Mouse (Mus musculus): ENCODE measurements around the gene Tgfb1i1. TPM values are rescaled to one million over a fixed set of nuclear protein-coding genes. Genes with fewer than 3 reads are reported as not detected.

Tgfb1i1 gene
- total and polyA plus RNA-seq, 2 experiments = 0.65 to 2.0 TPM

DNA sequence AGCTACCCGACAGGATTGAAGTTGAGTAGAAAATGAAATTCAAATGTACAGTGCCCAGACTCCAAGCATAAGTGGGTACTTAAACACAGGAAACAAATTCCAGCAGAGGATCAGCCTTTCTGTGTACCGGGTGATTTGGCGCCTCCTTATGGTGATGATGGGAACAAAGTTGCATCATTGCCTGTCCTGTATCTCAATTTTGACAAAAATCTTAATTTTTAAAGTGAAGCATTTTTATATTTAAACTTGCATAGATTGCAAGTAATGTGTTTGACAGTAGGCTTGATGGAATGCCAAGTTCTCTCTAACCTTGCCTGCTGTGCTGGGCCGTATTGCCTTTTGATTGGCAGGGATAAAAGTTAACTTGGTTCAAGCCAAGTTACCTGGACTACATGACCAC lies 7.6 kb upstream of the Tgfb1i1 start:
- no peak overlapping the region for H3K27ac ChIP-seq (replicated peaks; ENCODE audit: insufficient read depth, low read depth, low read length)
- H3K4me3 ChIP-seq (ENCODE audit: insufficient read depth, low read depth, low read length) = no peak overlapping the region
- no peaks in the 10 kb centered on the region for H3K79me2 ChIP-seq (ENCODE audit: control insufficient read depth, insufficient read depth, low read length)
- DNase-seq (ENCODE audit: extremely low read depth, low read depth, low spot score) = peak; percentile 28
- WGBS = 14% methylated on average over 4 of the region's 4 CpGs
- no peaks in the 10 kb centered on the region for H3K27me3 ChIP-seq (ENCODE audit: control insufficient read depth, insufficient read depth, low read length)
- no peaks in the 10 kb centered on the region for H3K36me3 ChIP-seq (ENCODE audit: control insufficient read depth, insufficient read depth, low read length)
- no peak for TF ChIP-seq POLR2A (IDR thresholded peaks at IDR 0.05; ENCODE audit: extremely low read depth, insufficient read depth, low read length)
- H3K9ac ChIP-seq (ENCODE audit: low read depth, low read length) = no peak overlapping the region
- H3K4me1 ChIP-seq (ENCODE audit: control insufficient read depth, insufficient read depth, low read length) = peaks cover 19% of the 10 kb centered on the region

DNA sequence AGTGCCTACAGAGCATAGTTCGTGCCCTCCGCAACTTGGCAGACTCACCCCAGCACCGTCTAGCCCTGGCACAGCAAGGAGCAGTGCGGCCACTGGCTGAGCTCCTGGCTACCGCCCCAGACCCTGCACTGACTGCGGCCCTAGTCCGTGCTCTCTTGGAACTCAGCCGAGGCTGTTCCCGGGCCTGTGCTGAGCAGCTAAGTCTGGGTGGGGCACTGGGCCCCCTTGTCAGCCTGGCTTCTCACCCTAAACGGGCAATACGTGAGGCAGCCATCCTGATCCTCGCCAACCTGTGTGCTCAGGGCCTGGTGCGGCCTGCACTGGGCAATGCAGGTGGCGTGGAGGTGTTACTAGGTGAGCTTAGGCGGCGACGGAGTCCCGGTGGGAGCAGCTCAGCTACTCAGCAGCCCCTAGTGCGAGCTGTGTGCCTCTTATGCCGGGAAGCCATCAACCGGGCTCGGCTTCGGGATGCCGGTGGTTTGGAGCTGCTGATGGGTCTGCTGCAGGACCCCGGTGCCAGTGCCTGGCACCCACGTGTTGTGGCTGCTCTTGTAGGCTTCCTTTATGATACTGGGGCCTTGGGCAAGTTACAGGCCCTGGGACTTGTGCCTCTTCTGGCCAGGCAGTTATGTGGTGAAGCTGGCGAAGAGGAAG lies 6.4 kb upstream of the Tgfb1i1 start:
- no peak for DNase-seq (ENCODE audit: extremely low read depth, low read depth, low spot score)
- no peak overlapping the region for H3K27ac ChIP-seq (replicated peaks; ENCODE audit: insufficient read depth, low read depth, low read length)
- no peak for TF ChIP-seq POLR2A (IDR thresholded peaks at IDR 0.05; ENCODE audit: extremely low read depth, insufficient read depth, low read length)
- TF ChIP-seq CTCF (IDR thresholded peaks at IDR 0.05; ENCODE audit: low read depth, low read length) = no peak
- no peaks in the 10 kb centered on the region for H3K27me3 ChIP-seq (ENCODE audit: control insufficient read depth, insufficient read depth, low read length)
- no peak overlapping the region for H3K9ac ChIP-seq (ENCODE audit: low read depth, low read length)
- no peaks in the 10 kb centered on the region for H3K79me2 ChIP-seq (ENCODE audit: control insufficient read depth, insufficient read depth, low read length)
- 93% methylated on average over 27 of the region's 27 CpGs for whole genome bisulfite sequencing
- no peak overlapping the region for H3K4me3 ChIP-seq (ENCODE audit: insufficient read depth, low read depth, low read length)
- H3K36me3 ChIP-seq (ENCODE audit: control insufficient read depth, insufficient read depth, low read length) = peaks cover 3% of the 10 kb centered on the region; the same call in 1 of the 2 replicates
- peaks cover 16% of the 10 kb centered on the region for H3K4me1 ChIP-seq (ENCODE audit: control insufficient read depth, insufficient read depth, low read length)

DNA sequence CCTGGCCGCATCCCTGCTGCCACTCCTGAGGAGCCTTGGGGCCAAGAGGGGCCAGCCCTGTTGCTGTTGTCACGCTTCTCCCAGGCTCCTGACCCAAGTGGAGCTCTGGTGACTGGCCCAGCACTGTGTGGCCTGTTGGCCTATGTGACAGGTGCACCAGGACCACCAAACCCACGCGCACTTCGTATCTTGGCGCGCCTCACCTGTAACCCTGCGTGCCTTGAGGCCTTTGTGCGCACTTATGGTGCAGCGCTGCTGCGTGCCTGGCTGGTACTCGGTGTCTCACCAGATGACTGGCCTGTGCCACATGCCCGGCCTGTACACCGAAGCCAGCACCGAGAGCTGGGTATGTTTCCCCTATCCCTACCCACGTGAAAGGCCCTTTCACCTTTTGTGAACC lies 4.3 kb upstream of the Tgfb1i1 start:
- Histone ChIP-seq H3K27me3 (ENCODE audit: control insufficient read depth, insufficient read depth, low read length) (no peaks in the 10 kb centered on the region), H3K27ac (replicated peaks; ENCODE audit: insufficient read depth, low read depth, low read length) (no peak overlapping the region), H3K4me1 (ENCODE audit: control insufficient read depth, insufficient read depth, low read length) (peaks cover 2% of the 10 kb centered on the region; the same call in 1 of the 2 replicates), H3K36me3 (ENCODE audit: control insufficient read depth, insufficient read depth, low read length) (peaks cover 3% of the 10 kb centered on the region; the same call in 1 of the 2 replicates), H3K79me2 (ENCODE audit: control insufficient read depth, insufficient read depth, low read length) (no peaks in the 10 kb centered on the region), H3K4me3 (ENCODE audit: insufficient read depth, low read depth, low read length) (no peak overlapping the region), H3K9ac (ENCODE audit: low read depth, low read length) (no peak overlapping the region)
- no peak for DNase-seq (ENCODE audit: extremely low read depth, low read depth, low spot score)
- WGBS = 96% methylated on average over 16 of the region's 16 CpGs
- TF ChIP-seq POLR2A (IDR thresholded peaks at IDR 0.05; ENCODE audit: extremely low read depth, insufficient read depth, low read length) (no peak), CTCF (IDR thresholded peaks at IDR 0.05; ENCODE audit: low read depth, low read length) (no peak)

DNA sequence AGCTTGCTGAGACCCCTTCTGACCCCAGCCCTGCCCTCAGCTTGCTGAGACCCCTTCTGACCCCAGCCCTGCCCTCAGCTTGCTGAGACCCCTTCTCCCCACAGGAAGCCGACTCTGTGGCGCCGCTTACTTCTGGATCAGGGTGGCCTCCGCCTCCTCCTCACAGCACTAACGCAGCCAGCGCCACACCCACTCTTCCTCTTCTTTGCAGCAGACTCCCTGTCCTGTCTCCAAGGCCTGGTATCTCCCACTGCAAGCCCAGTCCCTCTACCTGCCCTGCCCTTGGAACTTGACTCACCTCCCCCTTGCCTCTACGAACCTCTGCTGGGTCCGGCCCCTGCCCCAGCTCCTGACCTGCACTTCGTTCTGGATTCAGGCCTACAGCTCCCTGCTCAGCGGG lies 2.7 kb upstream of the Tgfb1i1 start:
- DNase-seq (ENCODE audit: extremely low read depth, low read depth, low spot score) = no peak
- no peaks in the 10 kb centered on the region for H3K27me3 ChIP-seq (ENCODE audit: control insufficient read depth, insufficient read depth, low read length)
- H3K4me1 ChIP-seq (ENCODE audit: control insufficient read depth, insufficient read depth, low read length) = no peaks in the 10 kb centered on the region
- TF ChIP-seq CTCF (IDR thresholded peaks at IDR 0.05; ENCODE audit: low read depth, low read length) (no peak), POLR2A (IDR thresholded peaks at IDR 0.05; ENCODE audit: extremely low read depth, insufficient read depth, low read length) (no peak)
- peak overlapping the region; percentile 54 for H3K9ac ChIP-seq (ENCODE audit: low read depth, low read length)
- H3K79me2 ChIP-seq (ENCODE audit: control insufficient read depth, insufficient read depth, low read length) = no peaks in the 10 kb centered on the region
- H3K4me3 ChIP-seq (ENCODE audit: insufficient read depth, low read depth, low read length) = peak overlapping the region; percentile 51; the same call in 1 of the 2 replicates
- 80% methylated on average over 10 of the region's 10 CpGs for WGBS
- H3K27ac ChIP-seq (replicated peaks; ENCODE audit: insufficient read depth, low read depth, low read length) = peak overlapping the region; percentile 27; the same call in 1 of the 2 replicates
- peaks cover 3% of the 10 kb centered on the region; the same call in 1 of the 2 replicates for H3K36me3 ChIP-seq (ENCODE audit: control insufficient read depth, insufficient read depth, low read length)

DNA sequence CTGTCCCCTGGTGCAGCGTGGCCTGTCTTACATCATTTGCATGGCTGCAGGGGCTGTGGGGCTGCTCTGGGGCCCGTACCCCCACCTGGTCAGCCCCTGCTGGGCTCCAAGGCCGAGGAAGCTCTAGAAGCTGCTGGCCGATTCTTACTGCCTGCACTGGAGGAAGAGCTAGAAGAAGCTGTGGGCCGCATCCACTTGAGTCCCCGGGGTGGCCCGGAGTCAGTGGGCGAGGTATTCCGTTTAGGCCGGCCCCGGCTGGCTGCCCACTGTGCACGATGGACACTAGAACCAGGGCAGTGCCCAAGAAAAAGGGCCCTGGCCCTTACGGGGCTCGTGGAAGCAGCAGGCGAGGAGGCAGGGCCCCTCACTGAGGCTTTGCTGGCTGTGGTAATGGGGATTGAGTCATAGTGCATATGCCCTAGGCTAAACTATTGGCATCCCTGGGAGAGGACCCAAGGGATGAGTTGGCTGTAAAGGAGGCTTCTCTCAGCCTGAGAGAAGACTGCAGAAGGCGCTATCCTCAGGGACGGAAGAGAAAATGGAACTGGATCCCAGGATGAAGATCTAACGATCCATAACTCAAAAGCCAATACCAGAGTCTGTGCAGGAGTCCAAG lies 2.1 kb upstream of the Tgfb1i1 start:
- 90% methylated on average over 18 of the region's 18 CpGs for WGBS
- Histone ChIP-seq H3K4me3 (ENCODE audit: insufficient read depth, low read depth, low read length) (peak overlapping the region; percentile 31; the same call in 1 of the 2 replicates), H3K27ac (replicated peaks; ENCODE audit: insufficient read depth, low read depth, low read length) (peak overlapping the region; percentile 27; the same call in 1 of the 2 replicates), H3K36me3 (ENCODE audit: control insufficient read depth, insufficient read depth, low read length) (peaks cover 3% of the 10 kb centered on the region; the same call in 1 of the 2 replicates), H3K27me3 (ENCODE audit: control insufficient read depth, insufficient read depth, low read length) (no peaks in the 10 kb centered on the region), H3K79me2 (ENCODE audit: control insufficient read depth, insufficient read depth, low read length) (no peaks in the 10 kb centered on the region), H3K9ac (ENCODE audit: low read depth, low read length) (peak overlapping the region; percentile 54), H3K4me1 (ENCODE audit: control insufficient read depth, insufficient read depth, low read length) (no peaks in the 10 kb centered on the region)
- no peak for TF ChIP-seq CTCF (IDR thresholded peaks at IDR 0.05; ENCODE audit: low read depth, low read length)
- no peak for TF ChIP-seq POLR2A (IDR thresholded peaks at IDR 0.05; ENCODE audit: extremely low read depth, insufficient read depth, low read length)
- DNase-seq (ENCODE audit: extremely low read depth, low read depth, low spot score) = no peak

DNA sequence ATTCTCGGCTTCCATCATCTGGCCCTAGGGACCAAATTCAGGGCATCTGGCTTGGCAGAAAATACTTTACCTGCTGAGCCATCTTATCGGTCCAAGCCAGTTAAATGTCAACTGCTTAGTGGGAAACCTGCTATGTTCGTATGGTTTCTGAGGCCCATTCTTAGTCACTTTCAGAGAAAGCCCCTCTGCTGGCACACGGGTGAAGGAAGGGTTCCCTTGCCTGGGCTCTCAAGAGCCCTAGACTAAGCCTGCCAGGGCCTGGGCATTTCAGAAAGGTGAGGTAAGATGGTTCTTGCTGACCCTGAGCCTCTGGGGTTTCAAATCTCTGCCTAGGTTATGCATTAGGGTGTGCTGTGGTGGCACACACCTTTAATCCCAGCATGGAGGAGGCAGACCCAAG lies 1.1 kb upstream of the Tgfb1i1 start:
- Histone ChIP-seq H3K27ac (replicated peaks; ENCODE audit: insufficient read depth, low read depth, low read length) (no peak overlapping the region), H3K4me3 (ENCODE audit: insufficient read depth, low read depth, low read length) (no peak overlapping the region), H3K4me1 (ENCODE audit: control insufficient read depth, insufficient read depth, low read length) (no peaks in the 10 kb centered on the region), H3K27me3 (ENCODE audit: control insufficient read depth, insufficient read depth, low read length) (no peaks in the 10 kb centered on the region), H3K9ac (ENCODE audit: low read depth, low read length) (no peak overlapping the region), H3K36me3 (ENCODE audit: control insufficient read depth, insufficient read depth, low read length) (peaks cover 3% of the 10 kb centered on the region; the same call in 1 of the 2 replicates), H3K79me2 (ENCODE audit: control insufficient read depth, insufficient read depth, low read length) (no peaks in the 10 kb centered on the region)
- TF ChIP-seq CTCF (IDR thresholded peaks at IDR 0.05; ENCODE audit: low read depth, low read length) (no peak), POLR2A (IDR thresholded peaks at IDR 0.05; ENCODE audit: extremely low read depth, insufficient read depth, low read length) (no peak)
- WGBS = 93% methylated on average over 4 of the region's 4 CpGs
- DNase-seq (ENCODE audit: extremely low read depth, low read depth, low spot score) = no peak

Data from liver, adult 2 months (tissue).